Mouse (Mus musculus) C2C12 (cell line): Measurements from ENCODE around the gene Col6a4. TPM values are rescaled to one million over a fixed set of nuclear protein-coding genes. Genes with fewer than 3 reads are reported as not detected.

Source experiments
- H3K27me3 ChIP-seq: one replicate; pipeline ENCODE4 v1.6.1; 2011; ENCODE audit not compliant: control insufficient read depth, insufficient read depth, insufficient read length
- H3K36me3 ChIP-seq: one replicate; pipeline ENCODE4 v1.6.1; 2011; ENCODE audit not compliant: control insufficient read depth, insufficient read depth
- H3K4me3 ChIP-seq: one replicate; pipeline ENCODE4 v1.5.1; 2011; ENCODE audit warnings: mild to moderate bottlenecking, control low read depth; ENCODE audit not compliant: poor library complexity, insufficient read depth, severe bottlenecking
- H3K79me2 ChIP-seq: one replicate; pipeline ENCODE4 v1.6.1; 2011; ENCODE audit not compliant: control insufficient read depth, insufficient read depth
- H3K79me3 ChIP-seq: one replicate; pipeline ENCODE4 v1.6.1; 2011; ENCODE audit warnings: low read depth, control low read depth
- H3ac ChIP-seq: one replicate; pipeline ENCODE3; 2011; ENCODE audit warnings: low read depth; ENCODE audit not compliant: control insufficient read depth, insufficient read length
- CEBPB ChIP-seq: IDR thresholded peaks from one replicate; pipeline ENCODE4 v1.6.1; 2011; ENCODE audit warnings: low read depth, mild to moderate bottlenecking, control low read depth, moderate library complexity
- CTCF ChIP-seq: IDR thresholded peaks from one replicate; pipeline ENCODE4 v1.5.1; 2011; ENCODE audit not compliant: control insufficient read depth, insufficient read depth, insufficient read length
- FOSL1 ChIP-seq: IDR thresholded peaks from one replicate; pipeline ENCODE4 v1.8.0; 2011; ENCODE audit warnings: mild to moderate bottlenecking, low read length; ENCODE audit not compliant: poor library complexity, insufficient read depth, severe bottlenecking
- MAX ChIP-seq: IDR thresholded peaks from one replicate; pipeline ENCODE4 v1.6.1; 2011; ENCODE audit warnings: mild to moderate bottlenecking, control low read depth
- MYOD1 ChIP-seq: IDR thresholded peaks from one replicate; pipeline ENCODE4 v1.6.1; 2011; ENCODE audit warnings: low read depth; ENCODE audit not compliant: control insufficient read depth, insufficient read length
- MYOG ChIP-seq: IDR thresholded peaks from one replicate; pipeline ENCODE4 v1.6.1; 2011; ENCODE audit not compliant: control insufficient read depth, insufficient read length; ENCODE audit errors: extremely low read depth
- USF1 ChIP-seq: IDR thresholded peaks from one replicate; pipeline ENCODE4 v1.6.1; 2011; ENCODE audit warnings: low read depth, mild to moderate bottlenecking, control low read depth, moderate library complexity
- polyA plus RNA-seq: library from polyadenylated mRNA; unstranded; fragments of >200 nt; fragmentation: generic; extraction: Trizol; gene quantifications from one replicate; pipeline ENCODE4 v1.2.1, GENCODE M21; 2012; ENCODE audit warnings: missing spikeins

Col6a4 gene
- polyA plus RNA-seq, 1 experiment = not detected

DNA sequence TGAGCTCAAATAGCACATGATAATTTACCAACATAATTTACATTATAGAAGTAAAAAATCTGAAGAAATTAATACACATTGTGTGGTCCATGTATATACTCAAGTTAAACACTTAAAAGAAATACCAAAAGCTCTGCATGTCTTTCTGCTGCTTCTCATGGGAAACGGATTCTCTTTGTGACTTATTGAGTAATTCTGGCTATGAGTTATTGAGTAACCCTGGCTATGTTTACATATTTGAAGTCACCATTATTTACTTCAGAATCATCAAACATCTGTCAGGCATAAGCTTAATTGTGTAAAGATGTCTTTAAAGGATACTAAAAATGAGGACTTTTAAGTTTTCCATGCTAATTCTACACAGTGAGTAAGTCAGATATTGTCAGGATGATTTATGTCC lies 122.8 kb downstream of the Col6a4 start:
- TF ChIP-seq CTCF (no peak), MYOG (no peak)
- H3ac ChIP-seq = no peak overlapping the region
- H3K36me3 ChIP-seq = no peaks in the 10 kb centered on the region
- H3K79me2 ChIP-seq = no peaks in the 10 kb centered on the region
- H3K79me3 ChIP-seq = no peaks in the 10 kb centered on the region
- H3K27me3 ChIP-seq = no peaks in the 10 kb centered on the region
- H3K4me3 ChIP-seq = no peak overlapping the region

DNA sequence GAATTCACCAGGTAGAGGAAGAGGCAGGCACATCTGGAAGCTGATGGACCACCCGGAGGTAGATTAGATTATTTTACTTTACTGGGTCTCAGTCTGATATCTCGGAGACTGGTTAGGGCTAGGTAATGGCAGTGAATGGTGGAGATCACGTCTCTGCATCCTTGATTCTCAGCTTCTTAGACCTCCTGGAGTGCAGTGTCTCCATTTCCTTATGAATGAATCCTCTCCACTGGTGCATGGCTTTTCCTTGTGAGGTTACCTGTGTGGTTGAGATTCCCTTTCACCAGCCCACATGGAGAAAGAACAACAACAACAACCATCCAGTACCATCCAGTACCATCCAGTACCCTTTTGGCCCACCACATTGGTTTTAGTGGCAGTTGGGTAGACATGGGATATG lies 124.6 kb downstream of the Col6a4 start:
- Histone ChIP-seq H3K36me3 (no peaks in the 10 kb centered on the region), H3K27me3 (no peaks in the 10 kb centered on the region), H3K79me3 (no peaks in the 10 kb centered on the region), H3K79me2 (no peaks in the 10 kb centered on the region), H3ac (no peak overlapping the region), H3K4me3 (no peak overlapping the region)
- TF ChIP-seq CTCF (no peak), CEBPB (no peak), FOSL1 (no peak), USF1 (no peak), MYOG (no peak), MAX (no peak)

DNA sequence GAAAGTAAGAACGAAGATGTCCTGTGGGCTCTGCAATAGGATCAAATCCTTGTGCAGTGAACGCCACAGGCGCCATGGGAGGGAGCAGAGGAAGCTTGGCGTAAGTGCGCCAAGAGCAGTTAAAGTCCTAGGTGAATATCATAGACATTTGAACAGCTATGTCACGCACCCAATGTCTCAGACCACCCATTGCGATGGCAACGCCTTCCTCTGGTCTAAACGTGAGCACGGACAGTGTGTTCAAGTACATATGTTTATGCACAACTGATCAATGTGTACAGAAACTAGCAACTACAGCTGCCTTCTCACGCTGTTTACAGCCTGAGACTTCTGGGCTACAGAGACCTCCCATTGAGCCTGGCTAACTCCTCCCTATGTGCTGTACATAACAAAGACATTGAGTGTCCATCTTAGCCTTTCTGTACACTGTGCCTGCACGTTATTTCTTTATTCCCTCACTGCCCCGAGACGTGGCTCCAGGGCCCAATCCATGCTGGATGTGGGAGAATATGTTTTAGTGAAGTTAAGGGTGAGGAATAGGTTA lies 125.2 kb downstream of the Col6a4 start:
- Histone ChIP-seq H3K4me3 (no peak overlapping the region), H3K27me3 (no peaks in the 10 kb centered on the region), H3K79me2 (no peaks in the 10 kb centered on the region), H3K79me3 (no peaks in the 10 kb centered on the region), H3ac (no peak overlapping the region), H3K36me3 (no peaks in the 10 kb centered on the region)
- TF ChIP-seq USF1 = no peak
- TF ChIP-seq MAX = no peak
- no peak for TF ChIP-seq MYOG
- no peak for TF ChIP-seq MYOD1
- TF ChIP-seq CEBPB = no peak
- no peak for TF ChIP-seq FOSL1
- no peak for TF ChIP-seq CTCF

DNA sequence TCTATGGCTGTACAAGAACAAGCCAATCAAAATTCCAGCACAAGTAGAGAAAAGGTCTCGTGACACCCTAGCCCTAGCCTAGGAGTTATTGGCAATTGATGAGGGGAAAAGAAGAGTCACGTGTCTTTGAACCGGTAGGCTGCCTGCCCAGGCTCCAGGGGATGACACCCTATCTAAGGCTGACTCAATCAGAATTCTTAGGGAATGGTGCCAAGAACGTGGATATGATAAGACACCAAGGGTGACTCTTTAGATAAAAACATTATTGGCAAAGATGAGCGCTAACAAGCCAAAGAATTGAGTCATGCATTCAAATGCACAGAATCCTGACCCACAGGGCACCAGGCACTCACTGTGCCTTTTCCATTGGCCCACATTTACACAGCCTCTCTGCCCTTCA lies 125.7 kb downstream of the Col6a4 start:
- Histone ChIP-seq H3K79me2 (no peaks in the 10 kb centered on the region), H3ac (no peak overlapping the region), H3K36me3 (no peaks in the 10 kb centered on the region), H3K79me3 (no peaks in the 10 kb centered on the region), H3K4me3 (no peak overlapping the region), H3K27me3 (no peaks in the 10 kb centered on the region)
- no peak for TF ChIP-seq CEBPB
- peak; percentile 10 for TF ChIP-seq USF1
- TF ChIP-seq CTCF = no peak

DNA sequence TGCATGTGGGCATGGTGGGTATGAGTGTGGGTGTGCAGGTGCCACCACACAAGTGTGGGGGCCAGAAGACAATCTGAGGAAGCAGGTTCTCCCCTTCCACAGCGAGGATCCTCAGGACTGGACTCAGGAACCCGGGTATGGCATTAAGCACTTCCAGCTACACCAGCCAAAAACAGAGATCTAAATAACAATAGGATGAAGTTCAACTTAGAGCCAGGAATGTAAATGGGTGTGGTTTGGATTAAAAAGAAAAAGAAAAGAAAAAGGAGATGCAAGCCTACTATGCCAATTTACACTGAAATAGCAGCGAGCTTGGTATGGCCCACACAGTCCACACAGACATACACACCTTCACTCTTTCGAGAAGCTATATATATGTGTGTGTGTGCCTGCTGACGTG lies 128.6 kb downstream of the Col6a4 start:
- H3K36me3 ChIP-seq = no peaks in the 10 kb centered on the region
- H3K4me3 ChIP-seq = no peak overlapping the region
- TF ChIP-seq CEBPB (no peak), USF1 (no peak), MAX (no peak), FOSL1 (no peak), MYOD1 (no peak), CTCF (no peak), MYOG (no peak)
- H3K27me3 ChIP-seq = no peaks in the 10 kb centered on the region
- H3K79me3 ChIP-seq = no peaks in the 10 kb centered on the region
- no peak overlapping the region for H3ac ChIP-seq
- no peaks in the 10 kb centered on the region for H3K79me2 ChIP-seq

DNA sequence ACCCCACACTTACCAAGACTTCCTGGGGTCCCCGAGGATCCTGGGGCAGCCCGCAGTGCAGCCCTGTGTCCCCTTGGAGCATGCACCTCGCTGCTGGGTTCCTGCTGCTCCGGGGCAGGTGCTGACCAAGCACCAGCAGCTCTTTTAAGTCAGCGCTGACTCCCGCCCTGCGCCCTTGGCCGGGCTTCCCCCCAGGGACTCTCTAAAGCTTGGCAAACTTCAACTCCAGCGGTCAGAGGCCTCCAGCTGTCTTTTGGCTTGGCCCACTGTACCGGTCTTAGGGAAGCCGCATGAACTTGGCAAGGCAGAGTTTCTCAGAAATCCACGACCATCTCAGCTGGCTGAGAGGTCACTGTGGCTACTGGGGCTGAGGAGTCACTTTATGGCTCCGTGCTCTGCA lies 136.1 kb downstream of the Col6a4 start, which contains the start of gene Col6a5:
Gene Col6a5 (minus strand): TSS at position 111 of the 400 bp plus-strand sequence.
- Histone ChIP-seq H3ac (no peak within 1 kb of the TSS), H3K4me3 (no peak within 1 kb of the TSS), H3K79me2 (no peaks in the 10 kb centered on the region), H3K27me3 (no peaks in the 10 kb centered on the region), H3K79me3 (no peaks in the 10 kb centered on the region), H3K36me3 (no peaks in the 10 kb centered on the region)
- TF ChIP-seq MYOD1 (no peak), MYOG (no peak), MAX (no peak), CTCF (no peak), CEBPB (no peak), USF1 (no peak), FOSL1 (no peak)
